Mouse (Mus musculus) C2C12 (cell line): Measurements from ENCODE around the gene 1700001P01Rik. TPM values are rescaled to one million over a fixed set of nuclear protein-coding genes. Genes with fewer than 3 reads are reported as not detected.
A peak's percentile ranks its signal among the peaks of the same experiment; 100 is the strongest.

Source experiments
- H3K27me3 ChIP-seq: one replicate; pipeline ENCODE4 v1.6.1; 2011; ENCODE audit not compliant: control insufficient read depth, insufficient read depth, insufficient read length
- H3K36me3 ChIP-seq: one replicate; pipeline ENCODE4 v1.6.1; 2011; ENCODE audit not compliant: control insufficient read depth, insufficient read depth
- H3K4me3 ChIP-seq: one replicate; pipeline ENCODE4 v1.5.1; 2011; ENCODE audit warnings: mild to moderate bottlenecking, control low read depth; ENCODE audit not compliant: poor library complexity, insufficient read depth, severe bottlenecking
- H3K79me2 ChIP-seq: one replicate; pipeline ENCODE4 v1.6.1; 2011; ENCODE audit not compliant: control insufficient read depth, insufficient read depth
- H3K79me3 ChIP-seq: one replicate; pipeline ENCODE4 v1.6.1; 2011; ENCODE audit warnings: low read depth, control low read depth
- H3ac ChIP-seq: one replicate; pipeline ENCODE3; 2011; ENCODE audit warnings: low read depth; ENCODE audit not compliant: control insufficient read depth, insufficient read length
- CEBPB ChIP-seq: IDR thresholded peaks from one replicate; pipeline ENCODE4 v1.6.1; 2011; ENCODE audit warnings: low read depth, mild to moderate bottlenecking, control low read depth, moderate library complexity
- CTCF ChIP-seq: IDR thresholded peaks from one replicate; pipeline ENCODE4 v1.5.1; 2011; ENCODE audit not compliant: control insufficient read depth, insufficient read depth, insufficient read length
- FOSL1 ChIP-seq: IDR thresholded peaks from one replicate; pipeline ENCODE4 v1.8.0; 2011; ENCODE audit warnings: mild to moderate bottlenecking, low read length; ENCODE audit not compliant: poor library complexity, insufficient read depth, severe bottlenecking
- MAX ChIP-seq: IDR thresholded peaks from one replicate; pipeline ENCODE4 v1.6.1; 2011; ENCODE audit warnings: mild to moderate bottlenecking, control low read depth
- MYOD1 ChIP-seq: IDR thresholded peaks from one replicate; pipeline ENCODE4 v1.6.1; 2011; ENCODE audit warnings: low read depth; ENCODE audit not compliant: control insufficient read depth, insufficient read length
- MYOG ChIP-seq: IDR thresholded peaks from one replicate; pipeline ENCODE4 v1.6.1; 2011; ENCODE audit not compliant: control insufficient read depth, insufficient read length; ENCODE audit errors: extremely low read depth
- USF1 ChIP-seq: IDR thresholded peaks from one replicate; pipeline ENCODE4 v1.6.1; 2011; ENCODE audit warnings: low read depth, mild to moderate bottlenecking, control low read depth, moderate library complexity
- polyA plus RNA-seq: library from polyadenylated mRNA; unstranded; fragments of >200 nt; fragmentation: generic; extraction: Trizol; gene quantifications from one replicate; pipeline ENCODE4 v1.2.1, GENCODE M21; 2012; ENCODE audit warnings: missing spikeins

The 1700001P01Rik gene
- polyA plus RNA-seq, 1 experiment = 0.14 TPM

- no peaks in the 10 kb centered on the region for H3K79me2 ChIP-seq
- no peak for TF ChIP-seq MYOD1
- no peak overlapping the region for H3K4me3 ChIP-seq
- H3K79me3 ChIP-seq = no peaks in the 10 kb centered on the region
- no peaks in the 10 kb centered on the region for H3K27me3 ChIP-seq
- H3K36me3 ChIP-seq = no peaks in the 10 kb centered on the region
- H3ac ChIP-seq = no peak overlapping the region
These were observed 14.0 kb upstream of the 1700001P01Rik start for GRCm38 (mm10) chr11:97789727-97790126.

- no peaks in the 10 kb centered on the region for H3K79me3 ChIP-seq
- H3ac ChIP-seq = no peak overlapping the region
- H3K79me2 ChIP-seq = no peaks in the 10 kb centered on the region
- no peaks in the 10 kb centered on the region for H3K36me3 ChIP-seq
- no peak overlapping the region for H3K4me3 ChIP-seq
- H3K27me3 ChIP-seq = no peaks in the 10 kb centered on the region
- TF ChIP-seq USF1 = no peak
- TF ChIP-seq CEBPB = no peak
- no peak for TF ChIP-seq FOSL1
- TF ChIP-seq MYOG = no peak
- TF ChIP-seq CTCF = no peak
- TF ChIP-seq MAX = no peak
- TF ChIP-seq MYOD1 = no peak
These were observed 12.2 kb upstream of the 1700001P01Rik start for GRCm38 (mm10) chr11:97787961-97788360.

- Histone ChIP-seq H3K4me3 (peak overlapping the region; percentile 100), H3K27me3 (no peaks in the 10 kb centered on the region), H3K36me3 (peaks cover 41% of the 10 kb centered on the region), H3ac (peak overlapping the region; percentile 69), H3K79me3 (peaks cover 38% of the 10 kb centered on the region), H3K79me2 (peaks cover 45% of the 10 kb centered on the region)
- peak; percentile 46 for TF ChIP-seq CEBPB
- no peak for TF ChIP-seq MAX
These were observed 6.8 kb upstream of the 1700001P01Rik start for GRCm38 (mm10) chr11:97782564-97782895.

- peak within 1 kb of the TSS; percentile 100 for H3K4me3 ChIP-seq
- H3K79me2 ChIP-seq = peaks cover 46% of the 10 kb centered on the region
- TF ChIP-seq MYOD1 = no peak
- peak; percentile 99 for TF ChIP-seq USF1
- no peak for TF ChIP-seq CEBPB
- no peak for TF ChIP-seq CTCF
- TF ChIP-seq FOSL1 = no peak
- TF ChIP-seq MAX = peak; percentile 76
- TF ChIP-seq MYOG = no peak
- H3K79me3 ChIP-seq = peaks cover 38% of the 10 kb centered on the region
- peak within 1 kb of the TSS; percentile 98 for H3ac ChIP-seq
- peaks cover 47% of the 10 kb centered on the region for H3K36me3 ChIP-seq
- no peaks in the 10 kb centered on the region for H3K27me3 ChIP-seq
These were observed 6.3 kb upstream of the 1700001P01Rik start, which contains the start of gene Rpl23 for GRCm38 (mm10) chr11:97781832-97782563. Rpl23 (minus strand) TSS chr11:97782437.

GRCm38 (mm10) chr11:97781478-97781831 lies 5.7 kb upstream of the 1700001P01Rik start:
- Histone ChIP-seq H3K79me3 (peaks cover 38% of the 10 kb centered on the region), H3K36me3 (peaks cover 52% of the 10 kb centered on the region), H3K4me3 (peak overlapping the region; percentile 100), H3ac (peak overlapping the region; percentile 98), H3K79me2 (peaks cover 46% of the 10 kb centered on the region), H3K27me3 (no peaks in the 10 kb centered on the region)
- TF ChIP-seq USF1 (no peak), MAX (no peak), MYOD1 (no peak), FOSL1 (no peak), CEBPB (no peak), CTCF (no peak)

DNA sequence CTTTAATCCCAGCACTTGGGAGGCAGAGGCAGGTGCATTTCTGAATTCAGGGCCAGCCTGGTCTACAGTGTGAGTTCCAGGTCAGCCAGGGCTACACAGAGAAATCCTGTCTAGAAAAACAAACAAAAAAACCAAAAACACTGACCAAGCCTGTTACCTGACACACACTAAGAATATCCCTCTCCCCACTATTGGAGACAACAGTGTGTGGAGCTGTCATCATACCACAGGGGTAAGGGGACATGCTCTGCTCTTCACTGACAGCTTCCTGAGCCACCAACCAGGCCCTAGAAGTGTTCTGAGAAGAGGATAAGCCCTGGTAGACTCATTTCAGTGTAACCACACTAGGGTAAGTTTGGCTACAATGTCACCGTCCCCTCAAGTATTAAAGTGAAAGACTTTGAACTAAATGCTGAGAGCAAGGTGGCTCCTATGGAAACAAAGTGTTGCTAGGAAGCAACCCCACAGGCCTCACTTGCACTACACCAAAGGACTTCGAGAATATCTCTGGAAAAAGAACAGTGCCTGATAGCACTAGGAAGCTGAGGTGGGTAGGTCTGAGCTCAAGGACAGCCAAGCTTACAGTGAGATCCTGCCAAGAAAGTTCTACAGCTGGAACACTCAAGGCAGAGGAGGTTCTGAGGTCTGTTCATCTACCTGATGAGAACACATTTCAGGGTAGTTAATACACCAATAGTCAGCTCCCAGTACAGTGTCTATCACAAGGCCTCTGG lies 4.4 kb upstream of the 1700001P01Rik start:
- Histone ChIP-seq H3K79me3 (peaks cover 38% of the 10 kb centered on the region), H3K27me3 (no peaks in the 10 kb centered on the region), H3ac (peak overlapping the region; percentile 65), H3K36me3 (peaks cover 65% of the 10 kb centered on the region), H3K4me3 (peak overlapping the region; percentile 100), H3K79me2 (peaks cover 46% of the 10 kb centered on the region)
- TF ChIP-seq CEBPB = no peak
- no peak for TF ChIP-seq MYOD1
- no peak for TF ChIP-seq MYOG
- TF ChIP-seq FOSL1 = no peak
- TF ChIP-seq CTCF = no peak
